Mouse (Mus musculus): ENCODE results near the gene Slc22a6.

DNA sequence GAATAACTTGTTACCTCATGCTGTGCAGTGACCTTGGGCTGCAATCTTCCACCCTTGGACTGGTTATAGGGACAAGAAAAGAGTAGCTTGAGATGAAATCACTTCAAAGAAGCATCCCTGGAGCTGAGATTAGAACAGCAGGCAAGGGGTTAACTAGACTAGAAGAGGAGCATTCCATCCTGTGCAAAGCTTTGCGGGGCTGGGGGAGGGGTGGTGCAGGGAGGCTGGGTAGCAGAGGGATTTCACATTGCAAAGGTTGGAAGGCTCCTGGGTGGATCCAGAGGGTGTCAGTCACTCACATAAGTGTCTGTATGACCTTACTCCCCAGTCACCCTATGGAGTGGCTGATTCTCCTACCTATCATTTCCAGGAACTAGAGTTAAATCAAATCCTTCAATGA, 23.3 kb upstream of the Slc22a6 start:
- TF ChIP-seq POLR2A (IDR thresholded peaks at IDR 0.05; ENCODE audit: extremely low read depth, insufficient read depth, low read length) (no peak), CTCF (IDR thresholded peaks at IDR 0.05; ENCODE audit: low read depth, low read length) (no peak)
